Mouse (Mus musculus) small intestine, adult 2 months (tissue): ENCODE measurements at regions not wholly inside any gene's neighbourhood (a gene's known extent, or its start where the extent isn't known, plus 50 kb on each side); places are given as distances from the start of the nearest gene placed in this dataset.

Experiments
- CTCF ChIP-seq: fragments of 200-500 bp; IDR thresholded peaks from 2 replicates; pipeline ENCODE4 v1.5.1; 2012; ENCODE audit warnings: low read depth, mild to moderate bottlenecking, control low read depth, inconsistent platforms, low read length, moderate library complexity, mixed read lengths; ENCODE audit not compliant: insufficient replicate concordance, insufficient read length; ENCODE audit errors: extremely low read depth
- POLR2A ChIP-seq: fragments of 200-500 bp; IDR thresholded peaks from 2 replicates; pipeline ENCODE4 v1.6.1; 2012; ENCODE audit warnings: low read depth, mild to moderate bottlenecking, control low read depth, inconsistent platforms, low read length, moderate library complexity

DNA sequence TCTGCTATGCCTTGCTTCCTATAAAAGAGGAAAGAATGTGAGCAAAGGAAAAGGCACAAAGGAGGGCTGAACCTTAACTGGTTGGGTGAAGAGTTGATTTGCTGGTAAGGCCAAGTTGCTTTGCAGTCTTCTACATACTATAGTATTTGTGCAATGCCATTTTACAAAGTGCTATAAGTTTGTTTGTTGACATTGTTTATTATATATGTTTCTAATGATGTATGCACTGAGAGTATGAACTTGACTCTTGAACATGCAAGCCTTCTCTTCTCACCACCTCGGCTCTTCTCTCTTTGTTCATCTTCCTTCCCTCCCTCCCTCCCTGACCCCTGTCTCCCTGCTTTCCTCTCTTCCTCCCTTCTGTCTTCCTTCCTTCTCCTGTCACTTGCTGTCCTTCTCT lies 135.9 kb upstream of the 1700056E22Rik start:
- no peak for TF ChIP-seq CTCF
- TF ChIP-seq POLR2A, result no peak
